Mouse (Mus musculus): Measurements from ENCODE around the gene Leng8.

The Leng8 gene

GRCm38 (mm10) chr7:4136771-4137531, at the start of gene Leng8:
Gene Leng8, plus strand, starts transcription at chr7:4137039.
- DNase-seq (ENCODE audit: low read depth, low spot score) = peak; percentile 98

GRCm38 (mm10) chr7:4087238-4087895, 49.5 kb upstream of the Leng8 start:
- no peak for DNase-seq (ENCODE audit: low read depth, low spot score)

GRCm38 (mm10) chr7:4087896-4088480, 48.9 kb upstream of the Leng8 start:
- DNase-seq (ENCODE audit: low read depth, low spot score) = no peak

- DNase-seq (ENCODE audit: low read depth, low spot score) = no peak
Observed at GRCm38 (mm10) chr7:4088679-4089078, 48.2 kb upstream of the Leng8 start.

GRCm38 (mm10) chr7:4091170-4091569, 45.7 kb upstream of the Leng8 start:
- no peak for DNase-seq (ENCODE audit: low read depth, low spot score)

GRCm38 (mm10) chr7:4098301-4098700, 38.5 kb upstream of the Leng8 start:
- no peak for DNase-seq (ENCODE audit: low read depth, low spot score)

GRCm38 (mm10) chr7:4098832-4099231, 38.0 kb upstream of the Leng8 start:
- DNase-seq (ENCODE audit: low read depth, low spot score) = no peak

- no peak for DNase-seq (ENCODE audit: low read depth, low spot score)
Observed at GRCm38 (mm10) chr7:4101144-4101543, 35.7 kb upstream of the Leng8 start.

GRCm38 (mm10) chr7:4103411-4103810, 33.4 kb upstream of the Leng8 start:
- peak; percentile 51 for DNase-seq (ENCODE audit: low read depth, low spot score)

- no peak for DNase-seq (ENCODE audit: low read depth, low spot score)
Observed at GRCm38 (mm10) chr7:4111766-4112165, 25.1 kb upstream of the Leng8 start.

- no peak for DNase-seq (ENCODE audit: low read depth, low spot score)
Observed at GRCm38 (mm10) chr7:4117050-4117814, 19.6 kb upstream of the Leng8 start.

GRCm38 (mm10) chr7:4119344-4119902, 17.4 kb upstream of the Leng8 start, which contains the start of gene Ttyh1:
Gene Ttyh1, plus strand, starts transcription at chr7:4119408.
- peak; percentile 41 for DNase-seq (ENCODE audit: low read depth, low spot score)

- no peak for DNase-seq (ENCODE audit: low read depth, low spot score)
Observed at GRCm38 (mm10) chr7:4119976-4120921, 16.6 kb upstream of the Leng8 start.

- DNase-seq (ENCODE audit: low read depth, low spot score) = no peak
Observed at GRCm38 (mm10) chr7:4122076-4122768, 14.6 kb upstream of the Leng8 start.

- DNase-seq (ENCODE audit: low read depth, low spot score) = no peak
Observed at GRCm38 (mm10) chr7:4122783-4123182, 14.1 kb upstream of the Leng8 start.

GRCm38 (mm10) chr7:4123732-4124131, 13.1 kb upstream of the Leng8 start:
- DNase-seq (ENCODE audit: low read depth, low spot score) = no peak

GRCm38 (mm10) chr7:4124315-4124759, 12.5 kb upstream of the Leng8 start:
- DNase-seq (ENCODE audit: low read depth, low spot score) = peak; percentile 31

- DNase-seq (ENCODE audit: low read depth, low spot score) = no peak
Observed at GRCm38 (mm10) chr7:4124856-4125255, 12.0 kb upstream of the Leng8 start.

GRCm38 (mm10) chr7:4125306-4125705, 11.5 kb upstream of the Leng8 start:
- no peak for DNase-seq (ENCODE audit: low read depth, low spot score)
